Mouse (Mus musculus): Measurements from ENCODE around the gene Xbp1.
"Not testable (repeated sequence)": the region's sequence is repeated elsewhere in the genome, so short reads cannot be mapped to it uniquely, and the experiment has no call there.

Xbp1 gene

DNA sequence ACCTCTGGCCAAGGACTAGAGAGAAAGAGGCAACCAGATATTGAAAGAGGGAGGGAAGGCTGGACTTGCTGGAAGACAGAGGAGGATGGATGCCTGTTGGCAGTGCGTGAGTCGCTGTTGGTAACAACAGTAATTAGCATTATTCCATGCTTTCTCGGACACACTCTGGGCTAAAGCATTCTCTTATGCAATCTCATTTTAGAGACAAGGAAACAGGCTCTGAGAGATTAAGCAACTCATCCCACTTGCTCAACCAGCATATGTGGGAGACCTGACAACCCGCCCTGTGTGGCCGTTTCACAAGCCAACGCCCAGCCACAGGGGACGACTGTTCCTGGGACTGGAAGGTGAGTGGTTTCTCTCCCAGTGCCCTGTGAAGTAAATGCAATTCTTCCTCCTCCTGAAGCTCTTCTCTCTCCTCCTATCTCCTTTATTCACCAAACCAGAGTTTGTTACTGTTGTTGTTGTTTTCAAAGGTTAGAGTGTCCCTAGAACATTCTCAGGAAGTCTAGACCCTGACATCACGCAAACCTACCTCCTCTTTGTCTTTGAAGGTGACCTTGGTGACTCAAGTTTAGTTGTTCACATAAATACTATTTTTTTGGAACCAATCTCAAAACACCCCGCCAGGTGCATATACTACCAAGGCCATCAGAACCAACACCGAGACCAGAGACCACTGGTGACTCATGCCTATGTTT, 18.0 kb upstream of the Xbp1 start:
- DNase-seq = no peak

GRCm38 (mm10) chr11:5505856-5506575, 14.4 kb upstream of the Xbp1 start:
- peak; percentile 55 to 63 for DNase-seq

GRCm38 (mm10) chr11:5509215-5510098, 11.0 kb upstream of the Xbp1 start:
- peak; percentile 38 to 69 for DNase-seq

DNA sequence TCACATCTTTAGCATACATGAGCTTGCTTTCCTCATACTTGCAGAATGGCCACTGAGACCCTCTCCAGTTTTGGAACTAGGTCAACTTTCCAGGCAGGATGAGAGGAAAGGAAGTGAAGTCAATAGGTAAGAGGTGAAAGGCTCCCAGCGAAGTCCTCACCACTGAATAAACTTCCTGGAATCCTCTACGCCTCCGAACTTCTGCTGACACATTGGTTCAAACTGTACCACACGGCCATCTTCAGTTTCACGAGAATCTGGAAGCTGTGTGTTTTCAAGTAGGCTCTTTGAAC, 10.4 kb upstream of the Xbp1 start:
- DNase-seq = no peak

- not testable (repeated sequence) for DNase-seq
These were observed 9.8 kb upstream of the Xbp1 start for GRCm38 (mm10) chr11:5510686-5511085.

DNA sequence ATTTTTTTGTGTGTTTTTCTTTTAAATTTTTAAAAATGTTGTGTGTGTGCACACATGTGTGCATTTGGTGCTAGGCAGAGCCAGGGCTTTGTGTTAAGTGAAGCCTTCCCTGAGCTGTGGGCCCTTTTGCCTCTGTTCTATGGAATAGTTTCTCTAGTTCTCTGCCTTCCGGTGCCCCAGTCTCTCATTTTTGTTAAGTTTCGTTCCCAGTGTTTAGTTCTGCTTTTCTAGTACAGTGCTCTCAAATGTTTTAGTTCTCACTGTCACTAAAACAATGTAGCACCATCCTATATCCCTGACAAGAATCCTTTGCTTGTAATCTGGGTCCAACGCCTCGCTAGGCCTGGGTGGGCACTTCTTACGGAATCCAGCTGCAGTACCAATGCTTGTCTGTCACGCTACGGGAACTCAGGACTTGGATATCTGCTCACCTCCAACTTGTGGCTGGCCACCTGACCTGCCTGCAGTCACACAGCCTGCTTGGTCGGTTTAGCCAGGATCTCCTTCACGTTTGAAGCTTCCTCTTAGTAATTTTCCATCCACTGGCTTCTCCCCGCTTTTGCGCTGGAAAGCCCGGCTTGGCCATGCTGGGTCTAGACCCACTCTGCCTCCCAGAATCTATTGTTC, 8.2 kb upstream of the Xbp1 start:
- no peak for DNase-seq

- no peak for DNase-seq
These were observed 7.5 kb upstream of the Xbp1 start for GRCm38 (mm10) chr11:5512961-5513360.

DNA sequence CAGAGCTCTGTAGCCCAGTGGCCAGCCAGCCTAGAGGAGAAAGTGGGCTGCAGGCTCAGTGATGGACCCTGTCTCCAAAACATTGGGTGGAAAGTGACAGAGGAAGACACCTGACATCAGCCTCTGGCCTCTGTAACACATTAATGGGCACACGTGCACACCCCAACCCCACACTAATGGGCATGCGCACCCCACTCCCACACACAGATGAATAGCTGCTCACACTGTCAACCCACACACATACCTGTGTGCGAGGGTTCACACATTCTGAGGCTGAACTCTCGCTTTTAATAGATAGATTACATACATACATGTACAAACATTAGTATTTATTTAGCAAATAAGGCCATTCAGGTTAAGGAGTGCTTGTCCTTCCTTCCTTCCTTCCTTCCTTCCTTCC, 6.4 kb upstream of the Xbp1 start:
- no peak for DNase-seq

DNA sequence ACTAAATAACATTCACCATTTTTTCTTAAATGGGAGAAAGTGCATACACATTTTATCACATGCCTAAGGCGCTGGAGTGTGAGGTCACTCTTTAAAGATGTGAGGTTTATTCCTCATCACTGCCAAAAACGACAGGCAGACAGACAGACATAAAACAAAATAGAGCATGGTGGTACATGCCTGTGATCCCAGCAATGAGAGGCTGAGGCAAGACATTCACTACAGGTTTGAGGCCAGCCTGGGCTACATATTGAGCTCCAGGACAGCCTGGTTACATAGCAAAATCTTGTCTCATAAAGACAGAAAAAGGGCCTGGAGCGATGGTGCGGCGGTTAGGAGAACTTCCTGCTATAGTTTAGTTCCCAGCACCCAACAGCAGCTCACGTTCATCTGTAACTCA, 5.3 kb upstream of the Xbp1 start:
- no peak for DNase-seq

GRCm38 (mm10) chr11:5515655-5516054, 4.8 kb upstream of the Xbp1 start:
- DNase-seq = no peak

- no peak for DNase-seq
These were observed 4.3 kb upstream of the Xbp1 start for GRCm38 (mm10) chr11:5516151-5516550.

DNA sequence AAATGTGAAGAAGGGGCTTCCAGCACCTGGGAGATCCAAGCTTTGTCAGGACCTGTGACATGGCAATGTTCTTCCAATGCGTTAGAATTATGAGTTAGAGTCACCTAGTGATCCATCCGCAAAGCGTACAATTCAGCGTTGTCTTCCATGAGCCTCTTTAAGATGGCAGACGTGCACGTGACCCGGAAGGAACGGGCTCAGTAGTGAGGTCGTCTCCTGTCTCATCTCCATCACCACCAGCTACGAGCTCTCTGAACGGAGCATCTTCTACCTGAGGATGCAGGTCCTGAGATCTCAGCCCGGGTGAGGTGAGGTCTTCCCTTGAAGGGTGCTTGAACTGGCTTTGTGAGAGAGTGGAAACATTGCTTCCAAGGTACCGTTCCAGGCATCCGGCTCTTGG, 3.8 kb upstream of the Xbp1 start:
- DNase-seq = no peak

DNA sequence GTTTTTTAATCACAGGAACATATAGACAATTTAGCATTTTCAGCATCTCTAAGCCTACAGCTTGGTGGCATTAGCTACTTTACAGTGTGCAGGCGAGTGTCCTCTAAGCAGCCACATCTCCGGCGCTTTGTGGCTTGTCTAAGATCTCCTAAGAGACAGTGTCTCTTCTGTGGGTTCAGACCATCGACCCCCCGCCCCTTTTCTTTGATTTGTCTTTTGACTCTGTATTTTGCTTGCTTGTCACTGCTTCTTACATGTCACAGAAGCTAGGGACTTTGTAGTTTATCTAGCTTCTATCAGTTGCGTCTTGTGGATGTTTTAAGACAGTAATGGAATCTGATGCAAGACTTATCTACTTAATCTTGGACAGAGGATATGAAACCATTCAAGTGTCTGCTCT, 3.1 kb upstream of the Xbp1 start:
- DNase-seq = no peak

GRCm38 (mm10) chr11:5519681-5520080, 778 bp upstream of the Xbp1 start:
- no peak for DNase-seq

DNA sequence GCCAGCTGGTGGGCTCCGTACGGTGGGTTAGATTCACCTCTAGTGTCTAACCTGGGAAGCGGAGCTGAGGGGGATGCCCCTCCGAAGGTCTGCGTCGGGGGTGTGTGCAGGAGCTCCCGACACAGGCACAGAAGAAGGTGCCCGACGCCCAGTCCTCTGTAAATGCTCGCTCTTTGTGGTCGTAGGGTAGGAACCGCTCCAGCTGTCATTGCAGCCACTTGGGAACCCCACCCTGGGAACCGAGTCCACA, 732 bp downstream of the Xbp1 start:
- peak in 1 of 2 experiments; percentile 52 for DNase-seq

GRCm38 (mm10) chr11:5521516-5522291, 1.2 kb downstream of the Xbp1 start:
- peak; percentile 74 to 79 for DNase-seq

- DNase-seq = no peak
These were observed 2.4 kb downstream of the Xbp1 start for GRCm38 (mm10) chr11:5522798-5523415.

DNA sequence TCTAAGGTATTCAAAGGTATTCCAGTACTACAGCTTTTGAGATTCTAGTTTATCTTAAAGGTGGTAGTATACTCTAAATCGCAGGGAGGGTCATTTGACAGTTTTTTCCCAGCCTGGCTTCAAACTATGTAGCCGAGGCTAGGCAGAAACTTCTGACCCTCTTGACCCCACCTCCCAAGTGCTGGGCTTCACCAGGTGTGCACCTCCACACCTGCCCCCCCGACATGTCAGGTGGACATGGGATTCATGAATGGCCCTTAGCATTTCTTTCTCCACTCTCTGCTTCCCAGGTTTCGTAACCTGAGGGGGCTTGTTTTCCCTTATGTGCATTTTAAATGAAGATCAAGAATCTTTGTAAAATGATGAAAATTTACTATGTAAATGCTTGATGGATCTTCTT, 5.0 kb downstream of the Xbp1 start:
- no peak for DNase-seq

DNA sequence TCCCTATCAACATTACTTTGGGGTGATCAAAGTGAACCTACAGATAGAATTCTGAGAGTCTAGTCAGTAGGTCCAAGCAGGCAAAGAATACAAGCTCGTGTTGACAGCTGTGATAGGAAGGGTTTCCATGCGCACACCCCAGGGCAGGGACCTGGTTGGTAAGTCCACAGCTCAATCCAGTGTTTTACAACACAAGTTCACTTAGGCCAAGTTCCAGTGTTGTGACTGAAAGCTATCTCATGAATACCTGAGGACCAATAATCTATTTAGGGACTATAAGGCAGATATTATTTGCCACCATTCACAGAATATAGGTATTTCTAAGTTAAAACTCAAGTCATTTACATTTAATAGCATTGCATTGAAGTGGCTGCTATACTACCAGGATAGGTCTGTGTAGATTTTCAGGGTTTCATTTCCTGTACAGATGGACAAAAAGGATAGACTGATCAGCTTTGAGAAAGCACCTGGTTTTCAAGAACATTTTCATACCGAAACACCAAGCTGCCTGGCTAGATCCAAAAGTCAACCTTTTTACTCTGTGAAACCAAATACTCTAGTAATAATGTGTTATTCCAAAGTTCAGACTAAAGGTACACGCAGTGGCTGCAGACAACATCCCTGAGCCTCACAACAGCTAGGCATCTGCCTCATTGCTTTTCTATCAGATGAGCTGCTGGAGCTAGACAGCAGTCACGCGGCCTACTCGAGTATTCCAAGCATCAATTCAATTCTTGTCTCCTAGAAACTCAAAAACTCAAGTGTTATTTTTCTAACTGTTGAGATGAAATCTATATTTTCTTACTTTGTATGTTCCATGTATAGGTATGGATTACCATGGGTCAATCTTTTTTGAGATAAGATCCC, 6.3 kb downstream of the Xbp1 start:
- no peak for DNase-seq

GRCm38 (mm10) chr11:5527865-5528523, 7.5 kb downstream of the Xbp1 start:
- DNase-seq = no peak

DNA sequence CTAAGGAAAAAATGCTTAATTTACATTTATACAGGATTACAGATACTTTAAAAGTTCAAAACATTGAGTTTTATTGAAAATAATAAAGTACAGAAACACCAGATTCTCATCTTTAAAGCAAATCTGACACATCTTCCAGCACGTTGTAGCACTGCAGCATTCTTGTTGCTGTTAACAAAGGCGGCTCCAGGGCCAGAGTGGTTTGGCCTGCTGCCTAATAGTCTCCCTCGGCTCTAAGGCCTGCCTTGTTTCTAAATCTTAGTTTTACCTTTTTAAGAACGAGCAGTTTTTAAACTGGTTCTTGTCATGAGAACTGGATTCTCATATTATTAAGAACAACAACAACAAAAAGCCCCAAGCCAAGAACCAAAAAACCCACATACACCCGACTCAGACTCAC, 8.4 kb downstream of the Xbp1 start:
- DNase-seq = no peak

All from thymus, postnatal 36 days (tissue).